Mouse (Mus musculus) neural tube, embryonic 13.5 days (tissue): ENCODE data around the gene Zfp143. TPM values are rescaled to one million over a fixed set of nuclear protein-coding genes. Genes with fewer than 3 reads are reported as not detected.

ENCODE experiments used
- ATAC-seq: fragments of 200-750 bp; cut with Nextera tagmentation; 2 replicates; pipeline ENCODE4 v1.8.0; 2017; ENCODE audit warnings: low read depth, mild to moderate bottlenecking, moderate TSS enrichment, moderate library complexity
- H3K27ac ChIP-seq: fragments of 300-500 bp; sonication (generic); replicated peaks from 2 replicates; pipeline ENCODE4 v1.5.1; 2015; ENCODE audit warnings: moderate library complexity, mild to moderate bottlenecking, inconsistent platforms
- H3K27me3 ChIP-seq: fragments of 300-500 bp; sonication (generic); 2 replicates; pipeline ENCODE4 v1.6.1; 2015; ENCODE audit warnings: mild to moderate bottlenecking, inconsistent platforms
- H3K36me3 ChIP-seq: fragments of 300-500 bp; sonication (generic); 2 replicates; pipeline ENCODE4 v1.6.1; 2015; ENCODE audit warnings: mild to moderate bottlenecking, inconsistent platforms
- H3K4me1 ChIP-seq: fragments of 300-500 bp; sonication (generic); replicated peaks from 2 replicates; pipeline ENCODE4 v1.6.1; 2015; ENCODE audit warnings: inconsistent platforms
- H3K4me2 ChIP-seq: fragments of 300-500 bp; sonication (generic); 2 replicates; pipeline ENCODE4 v1.6.1; 2015; ENCODE audit warnings: inconsistent platforms, mild to moderate bottlenecking, moderate library complexity
- H3K4me3 ChIP-seq: fragments of 300-500 bp; sonication (generic); 2 replicates; pipeline ENCODE4 v1.5.1; 2015; ENCODE audit warnings: mild to moderate bottlenecking, inconsistent platforms
- H3K9ac ChIP-seq: fragments of 300-500 bp; sonication (generic); 2 replicates; pipeline ENCODE4 v1.6.1; 2015; ENCODE audit warnings: moderate library complexity, mild to moderate bottlenecking, inconsistent platforms
- H3K9me3 ChIP-seq: fragments of 300-500 bp; sonication (generic); 2 replicates; pipeline ENCODE4 v1.6.1; 2016; ENCODE audit warnings: inconsistent platforms
- WGBS: fragments of 180-500 bp; shearing (Covaris S2); methylation state at CpG from one replicate; pipeline ENCODE4 v1.1.7; 2015; 5-methylcytosine and 5-hydroxymethylcytosine counted together
- polyA plus RNA-seq: library from polyadenylated mRNA; unstranded; fragments of >200 nt; fragmentation: Nextera tagmentation; extraction: Ambion mirVana; gene quantifications from 2 replicates; pipeline ENCODE4 v1.2.1, GENCODE M21; 2015

Zfp143 gene
- polyA plus RNA-seq, 1 experiment from 2014 or later = 19.3 TPM

- peak overlapping the region; percentile 100 for H3K27ac ChIP-seq
- no peak for ATAC-seq
- peaks cover 16% of the 10 kb centered on the region for H3K36me3 ChIP-seq
- WGBS = 20% methylated on average over 5 of the region's 5 CpGs
- peak overlapping the region; percentile 67 for H3K4me3 ChIP-seq
- no peaks in the 10 kb centered on the region for H3K27me3 ChIP-seq
- H3K4me1 ChIP-seq = peaks cover 33% of the 10 kb centered on the region
- H3K9ac ChIP-seq = peak overlapping the region; percentile 99
- H3K4me2 ChIP-seq = peak overlapping the region; percentile 81
- H3K9me3 ChIP-seq = no peaks in the 10 kb centered on the region
Observed at GRCm38 (mm10) chr7:110060106-110060668, 830 bp upstream of the Zfp143 start.

- no peaks in the 10 kb centered on the region for H3K27me3 ChIP-seq
- under 1% methylated on average over 26 of the region's 26 CpGs for WGBS
- peak overlapping the region; percentile 99 for H3K9ac ChIP-seq
- H3K9me3 ChIP-seq = no peaks in the 10 kb centered on the region
- H3K4me2 ChIP-seq = peak overlapping the region; percentile 81
- peak overlapping the region; percentile 100 for H3K27ac ChIP-seq
- peak overlapping the region; percentile 67 for H3K4me3 ChIP-seq
- H3K36me3 ChIP-seq = peaks cover 13% of the 10 kb centered on the region; the same call in 1 of the 2 replicates
- ATAC-seq = no peak; the same call in none of the 2 replicates
- peaks cover 38% of the 10 kb centered on the region for H3K4me1 ChIP-seq
Observed at GRCm38 (mm10) chr7:110060669-110061198, 283 bp upstream of the Zfp143 start.

DNA sequence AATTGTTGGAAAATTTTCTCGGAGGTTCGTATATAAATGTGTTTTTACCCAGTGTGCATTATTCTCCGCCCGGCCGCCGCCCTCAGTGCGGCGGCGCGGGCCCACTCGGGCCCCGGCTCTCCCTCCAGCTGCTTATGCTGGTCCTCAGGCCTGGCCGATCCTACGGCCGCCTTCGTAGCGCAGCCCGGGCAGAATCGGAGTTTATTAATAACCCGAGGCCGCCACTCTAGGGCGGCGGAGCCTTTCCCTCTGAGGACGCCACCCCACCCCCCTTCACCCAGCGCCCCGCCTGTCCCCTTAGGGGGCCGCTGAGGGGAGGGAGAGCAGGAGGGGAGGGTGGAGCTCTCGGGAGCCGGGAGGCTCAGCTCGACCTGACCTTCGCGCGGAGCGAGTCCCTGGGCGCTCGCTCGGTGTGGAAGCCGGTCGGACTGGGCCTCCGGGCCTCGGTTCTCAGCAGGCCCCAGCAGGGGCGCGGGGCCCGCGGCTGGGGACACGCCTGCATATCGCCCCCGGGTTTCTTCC lies 796 bp downstream of the Zfp143 start:
- Histone ChIP-seq H3K9me3 (no peaks in the 10 kb centered on the region), H3K4me3 (peak overlapping the region; percentile 71), H3K9ac (peak overlapping the region; percentile 98), H3K36me3 (0 out of 2 replicates have a peak, but pooled peaks cover 8% of the 10 kb centered on the region), H3K4me2 (peak overlapping the region; percentile 61), H3K4me1 (peaks cover 38% of the 10 kb centered on the region), H3K27ac (peak overlapping the region; percentile 100), H3K27me3 (no peaks in the 10 kb centered on the region)
- peak; percentile 73 for ATAC-seq
- WGBS = under 1% methylated on average over 40 of the region's 48 CpGs

DNA sequence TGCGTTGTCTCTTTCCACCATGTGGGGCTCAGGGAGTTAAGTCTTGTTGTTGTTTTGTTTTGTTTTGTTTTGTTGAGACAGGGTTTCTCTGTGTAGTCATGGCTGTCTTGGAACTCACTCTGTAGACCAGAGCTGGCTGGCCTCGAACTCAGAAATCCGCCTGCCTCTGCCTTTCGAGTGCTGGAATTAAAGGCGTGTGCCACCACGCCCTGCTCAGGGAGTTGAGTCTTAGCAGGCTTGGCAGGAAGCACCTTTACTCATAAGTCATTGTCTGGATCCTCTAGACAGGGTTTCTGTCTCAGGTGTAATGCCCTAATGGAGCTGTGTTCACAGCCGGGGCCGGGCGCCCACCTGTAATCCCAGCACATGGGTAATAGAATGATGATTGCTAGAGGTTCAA lies 2.7 kb downstream of the Zfp143 start:
- ATAC-seq = no peak
- Histone ChIP-seq H3K4me1 (peaks cover 30% of the 10 kb centered on the region), H3K4me3 (no peak overlapping the region), H3K4me2 (no peak overlapping the region), H3K36me3 (peaks cover 17% of the 10 kb centered on the region), H3K27ac (no peak overlapping the region), H3K9ac (no peak overlapping the region), H3K9me3 (no peaks in the 10 kb centered on the region), H3K27me3 (no peaks in the 10 kb centered on the region)
- WGBS = 94% methylated on average over 9 of the region's 9 CpGs

GRCm38 (mm10) chr7:110069070-110069469 lies 8.1 kb downstream of the Zfp143 start:
- no peak for ATAC-seq
- Histone ChIP-seq H3K4me3 (no peak overlapping the region), H3K9me3 (no peaks in the 10 kb centered on the region), H3K36me3 (peaks cover 50% of the 10 kb centered on the region), H3K4me2 (no peak overlapping the region), H3K9ac (no peak overlapping the region), H3K27me3 (no peaks in the 10 kb centered on the region), H3K27ac (no peak overlapping the region), H3K4me1 (peaks cover 6% of the 10 kb centered on the region; the same call in 1 of the 2 replicates)
- 87% methylated on average over 2 of the region's 2 CpGs for WGBS

DNA sequence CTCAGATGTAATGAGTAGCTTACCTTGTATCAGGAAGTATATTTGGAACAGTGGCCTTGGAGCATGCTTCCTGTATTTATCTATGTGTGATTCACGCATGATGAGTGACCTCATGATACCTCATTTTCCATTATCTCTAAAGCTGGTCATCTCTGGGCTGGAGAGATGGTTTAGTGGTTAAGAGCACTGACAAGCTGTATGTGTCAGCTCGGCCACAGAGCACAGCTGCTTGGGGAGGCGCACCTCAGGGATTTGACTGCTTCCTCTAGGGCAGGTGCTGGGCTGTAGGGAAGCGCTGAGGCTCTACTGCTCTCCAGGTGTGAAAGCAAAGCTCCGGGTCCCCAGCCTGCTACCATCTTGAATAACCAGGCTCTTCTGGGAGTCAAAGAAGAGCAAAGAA lies 17.2 kb downstream of the Zfp143 start:
- Histone ChIP-seq H3K27ac (no peak overlapping the region), H3K4me1 (peaks cover 2% of the 10 kb centered on the region), H3K4me3 (no peak overlapping the region), H3K27me3 (no peaks in the 10 kb centered on the region), H3K4me2 (no peak overlapping the region), H3K9me3 (no peaks in the 10 kb centered on the region), H3K36me3 (peaks cover 93% of the 10 kb centered on the region), H3K9ac (no peak overlapping the region)
- no peak for ATAC-seq
- 92% methylated on average over 5 of the region's 5 CpGs for WGBS

DNA sequence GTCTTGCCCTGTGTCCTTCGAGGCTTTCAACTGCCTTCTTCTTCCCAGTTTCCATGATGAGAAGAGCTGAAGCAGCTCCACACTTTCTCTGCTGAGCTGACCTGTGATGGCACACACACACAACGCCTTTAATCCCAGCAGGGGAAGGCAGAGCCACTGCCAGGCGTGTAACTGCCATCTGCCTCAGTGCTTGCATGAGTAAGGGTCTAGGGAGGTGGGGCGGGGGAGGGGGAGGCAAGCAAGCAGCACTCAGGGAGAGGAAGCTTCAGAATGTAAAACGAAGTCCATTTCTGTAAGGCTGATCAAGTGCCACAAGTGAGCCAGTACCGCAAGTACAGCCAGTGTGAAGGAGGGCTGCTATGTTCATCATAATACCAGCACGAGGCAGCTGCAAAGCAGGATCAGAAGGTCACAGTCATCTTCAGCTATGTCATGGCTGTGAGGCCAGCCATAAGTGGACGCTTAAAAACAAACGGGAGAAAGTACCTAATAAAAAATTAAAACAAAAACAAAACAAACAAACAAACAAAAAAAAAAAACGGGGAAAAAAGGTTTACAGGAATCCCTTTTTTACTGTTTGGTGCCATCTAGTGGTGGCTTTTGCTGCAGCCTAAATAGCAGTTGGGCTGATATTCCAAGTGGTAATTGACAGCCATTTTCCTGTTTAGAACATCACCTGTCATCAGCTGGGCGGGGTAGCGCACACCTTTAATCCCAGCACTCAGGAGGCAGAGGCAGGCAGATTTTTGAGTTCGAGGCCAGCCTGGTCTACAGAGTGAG lies 22.6 kb downstream of the Zfp143 start:
- 0 out of 2 replicates have a peak overlapping the region, but pooled peaks have one; percentile 4 for H3K27ac ChIP-seq
- peaks cover 3% of the 10 kb centered on the region for H3K4me1 ChIP-seq
- H3K4me2 ChIP-seq = no peak overlapping the region
- ATAC-seq = peak; percentile 56; the same call in 1 of the 2 replicates
- H3K27me3 ChIP-seq = no peaks in the 10 kb centered on the region
- no peak overlapping the region for H3K9ac ChIP-seq
- 67% methylated on average over 13 of the region's 13 CpGs for WGBS
- no peak overlapping the region for H3K4me3 ChIP-seq
- H3K9me3 ChIP-seq = no peaks in the 10 kb centered on the region
- H3K36me3 ChIP-seq = peaks cover 95% of the 10 kb centered on the region

- Histone ChIP-seq H3K4me1 (peaks cover 3% of the 10 kb centered on the region), H3K36me3 (peaks cover 95% of the 10 kb centered on the region), H3K9ac (no peak overlapping the region), H3K27ac (no peak overlapping the region), H3K27me3 (no peaks in the 10 kb centered on the region), H3K4me2 (no peak overlapping the region), H3K4me3 (no peak overlapping the region), H3K9me3 (no peaks in the 10 kb centered on the region)
- ATAC-seq = no peak
Observed at GRCm38 (mm10) chr7:110085217-110085616, 24.2 kb downstream of the Zfp143 start.

- H3K4me2 ChIP-seq = no peak overlapping the region
- no peak overlapping the region for H3K9ac ChIP-seq
- H3K4me1 ChIP-seq = peaks cover 12% of the 10 kb centered on the region
- 73% methylated on average over 4 of the region's 4 CpGs for WGBS
- H3K27ac ChIP-seq = no peak overlapping the region
- no peak for ATAC-seq
- H3K4me3 ChIP-seq = no peak overlapping the region
- H3K27me3 ChIP-seq = no peaks in the 10 kb centered on the region
- no peaks in the 10 kb centered on the region for H3K9me3 ChIP-seq
- peaks cover 94% of the 10 kb centered on the region for H3K36me3 ChIP-seq
Observed at GRCm38 (mm10) chr7:110087914-110088313, 26.9 kb downstream of the Zfp143 start.

GRCm38 (mm10) chr7:110091670-110092069 lies 30.7 kb downstream of the Zfp143 start:
- 41% methylated on average over 7 of the region's 7 CpGs for WGBS
- H3K4me1 ChIP-seq = peaks cover 9% of the 10 kb centered on the region
- H3K9ac ChIP-seq = no peak overlapping the region
- H3K27me3 ChIP-seq = no peaks in the 10 kb centered on the region
- H3K4me2 ChIP-seq = no peak overlapping the region
- H3K36me3 ChIP-seq = peaks cover 97% of the 10 kb centered on the region
- no peaks in the 10 kb centered on the region for H3K9me3 ChIP-seq
- H3K27ac ChIP-seq = no peak overlapping the region
- ATAC-seq = 0 out of 2 replicates have a peak, but pooled peaks have one; percentile 65
- no peak overlapping the region for H3K4me3 ChIP-seq

GRCm38 (mm10) chr7:110096332-110096731 lies 35.3 kb downstream of the Zfp143 start:
- Histone ChIP-seq H3K9me3 (no peaks in the 10 kb centered on the region), H3K36me3 (peaks cover 58% of the 10 kb centered on the region), H3K4me3 (no peak overlapping the region), H3K9ac (no peak overlapping the region), H3K4me2 (no peak overlapping the region), H3K27ac (no peak overlapping the region), H3K27me3 (no peaks in the 10 kb centered on the region), H3K4me1 (peaks cover 6% of the 10 kb centered on the region)
- 88% methylated on average over 4 of the region's 4 CpGs for WGBS
- ATAC-seq = no peak

DNA sequence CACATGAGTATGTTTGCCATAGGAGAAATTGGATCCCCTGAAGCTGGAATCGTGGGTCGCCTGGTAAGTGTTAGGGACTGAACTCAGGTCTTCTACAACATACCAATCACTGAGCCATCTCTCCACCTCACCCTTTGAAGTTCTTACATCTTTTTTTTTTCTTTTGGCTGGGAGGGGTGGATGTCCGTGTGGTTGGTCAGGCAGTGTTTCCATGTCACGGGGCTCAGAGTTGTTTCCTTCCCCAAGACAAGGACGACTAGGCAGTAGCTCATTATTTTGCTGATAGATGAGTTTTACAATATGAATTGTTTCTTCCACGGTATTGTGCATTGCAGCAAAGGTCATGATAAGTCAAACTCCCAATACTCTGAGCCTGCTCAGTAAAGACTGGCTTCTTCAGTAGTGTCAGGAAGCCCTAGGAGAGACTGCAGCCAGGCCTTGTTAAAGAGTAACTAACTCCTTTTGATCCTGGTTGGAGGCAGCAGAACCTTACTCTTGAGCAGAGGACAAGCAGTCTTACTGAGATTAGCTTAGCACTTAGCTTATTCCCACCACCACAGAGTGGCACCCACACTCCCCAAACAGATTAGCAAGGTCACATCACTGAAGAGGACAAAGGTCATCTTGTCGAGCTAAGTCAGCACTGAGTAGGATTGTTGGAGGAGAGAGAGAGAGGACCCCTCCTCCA lies 36.2 kb downstream of the Zfp143 start:
- Histone ChIP-seq H3K4me3 (no peak overlapping the region), H3K4me1 (no peaks in the 10 kb centered on the region), H3K27ac (no peak overlapping the region), H3K9me3 (no peaks in the 10 kb centered on the region), H3K27me3 (no peaks in the 10 kb centered on the region), H3K9ac (no peak overlapping the region), H3K36me3 (peaks cover 49% of the 10 kb centered on the region), H3K4me2 (no peak overlapping the region)
- 45% methylated on average over 7 of the region's 7 CpGs for WGBS
- no peak for ATAC-seq
